Mouse (Mus musculus) MEL (cell line): ENCODE results near the gene Acvrl1. TPM values are rescaled to one million over a fixed set of nuclear protein-coding genes. Genes with fewer than 3 reads are reported as not detected.

Source experiments
- DNase-seq: peaks from one replicate; pipeline ENCODE4 v3.0.0; 2011; ENCODE audit warnings: low read depth, low spot score
- H3K27ac ChIP-seq: 2 replicates; pipeline ENCODE4 v1.5.1; 2012; ENCODE audit warnings: low read depth, mild to moderate bottlenecking, control low read depth, low read length, moderate library complexity; ENCODE audit not compliant: control insufficient read depth
- H3K27me3 ChIP-seq, 2 experiments: fragments of 150-350 bp in 1 of 2; sonication (generic) in 1 of 2; 2 replicates each; pipeline ENCODE4 v1.6.1; 2012; ENCODE audit warnings: low read length in 2 of 2, mild to moderate bottlenecking in 2 of 2, improper control_type of control experiment in 1 of 2, moderate library complexity in 1 of 2; ENCODE audit not compliant: insufficient read depth in 2 of 2, control insufficient read depth in 1 of 2
- H3K36me3 ChIP-seq, 2 experiments: 2 replicates each; pipeline ENCODE4 v1.6.1; 2012 to 2014; ENCODE audit warnings: low read length in 2 of 2, improper control_type of control experiment in 1 of 2, inconsistent platforms in 1 of 2, mild to moderate bottlenecking in 1 of 2; ENCODE audit not compliant: insufficient read depth in 2 of 2, control insufficient read depth in 1 of 2
- H3K4me1 ChIP-seq, 2 experiments: fragments of 150-350 bp in 1 of 2; sonication (generic) in 1 of 2; 2 replicates each; pipeline ENCODE4 v1.6.1; 2012; ENCODE audit warnings: low read length in 2 of 2, improper control_type of control experiment in 1 of 2, mild to moderate bottlenecking in 1 of 2; ENCODE audit not compliant: insufficient read depth in 2 of 2, control insufficient read depth in 1 of 2
- H3K4me3 ChIP-seq, 2 experiments: fragments of 150-350 bp in 1 of 2; sonication (generic) in 1 of 2; 2 replicates each; pipeline ENCODE4 v1.5.1; 2012; ENCODE audit warnings: low read depth in 2 of 2, low read length in 2 of 2, mild to moderate bottlenecking in 2 of 2, moderate library complexity in 2 of 2, control low read depth in 1 of 2, improper control_type of control experiment in 1 of 2; ENCODE audit not compliant: control insufficient read depth in 1 of 2, insufficient read depth in 1 of 2
- H3K79me2 ChIP-seq: 2 replicates; pipeline ENCODE4 v1.6.1; 2012; ENCODE audit warnings: mild to moderate bottlenecking, low read length, moderate library complexity; ENCODE audit not compliant: control insufficient read depth, poor library complexity, insufficient read depth
- H3K9ac ChIP-seq: 2 replicates; pipeline ENCODE4 v1.6.1; 2012; ENCODE audit warnings: low read depth, mild to moderate bottlenecking, control low read depth, low read length, moderate library complexity; ENCODE audit not compliant: control insufficient read depth, poor library complexity, severe bottlenecking
- H3K9me3 ChIP-seq: fragments of 150-350 bp; sonication (generic); replicated peaks from 2 replicates; pipeline ENCODE4 v1.6.1; 2012; ENCODE audit warnings: mild to moderate bottlenecking, low read length, improper control_type of control experiment, moderate library complexity; ENCODE audit not compliant: insufficient read depth
- BHLHE40 ChIP-seq: IDR thresholded peaks from 2 replicates; pipeline ENCODE4 v1.6.1; 2012; ENCODE audit warnings: low read depth, mild to moderate bottlenecking, inconsistent platforms, low read length, improper control_type of control experiment, borderline replicate concordance
- CHD1 ChIP-seq: IDR thresholded peaks from 2 replicates; pipeline ENCODE4 v1.6.1; 2012; ENCODE audit warnings: low read depth, mild to moderate bottlenecking, inconsistent platforms, low read length, improper control_type of control experiment
- E2F4 ChIP-seq: IDR thresholded peaks from 2 replicates; pipeline ENCODE4 v1.6.1; 2011; ENCODE audit warnings: low read depth, low read length, improper control_type of control experiment, borderline replicate concordance
- ELF1 ChIP-seq: IDR thresholded peaks from 2 replicates; pipeline ENCODE4 v1.6.1; 2014; ENCODE audit warnings: low read depth, mild to moderate bottlenecking, inconsistent platforms, low read length, improper control_type of control experiment, moderate library complexity
- EP300 ChIP-seq, 2 experiments: IDR thresholded peaks; 2 replicates each; pipeline ENCODE4 v1.6.1; 2011; ENCODE audit warnings: improper control_type of control experiment in 2 of 2, low read length in 2 of 2, low read depth in 1 of 2, mild to moderate bottlenecking in 1 of 2
- ETS1 ChIP-seq: IDR thresholded peaks from 2 replicates; pipeline ENCODE4 v1.6.1; 2012; ENCODE audit warnings: low read depth, mild to moderate bottlenecking, inconsistent platforms, low read length, improper control_type of control experiment, moderate library complexity
- GABPA ChIP-seq: IDR thresholded peaks from 2 replicates; pipeline ENCODE4 v1.6.1; 2012; ENCODE audit warnings: low read depth, mild to moderate bottlenecking, inconsistent platforms, low read length, improper control_type of control experiment, moderate library complexity
- GATA1 ChIP-seq: IDR thresholded peaks from 2 replicates; pipeline ENCODE4 v1.6.1; 2011; ENCODE audit warnings: low read depth, low read length, improper control_type of control experiment
- HCFC1 ChIP-seq: IDR thresholded peaks from 2 replicates; pipeline ENCODE4 v1.6.1; 2012; ENCODE audit warnings: low read depth, mild to moderate bottlenecking, inconsistent platforms, low read length, improper control_type of control experiment, moderate library complexity
- JUND ChIP-seq: IDR thresholded peaks from 2 replicates; pipeline ENCODE4 v1.6.1; 2011; ENCODE audit warnings: low read depth, mild to moderate bottlenecking, improper control_type of control experiment, low read length
- MAFK ChIP-seq: IDR thresholded peaks from 2 replicates; pipeline ENCODE4 v1.6.1; 2011; ENCODE audit warnings: low read depth, mild to moderate bottlenecking, low read length, improper control_type of control experiment, borderline replicate concordance
- MAZ ChIP-seq: IDR thresholded peaks from 2 replicates; pipeline ENCODE4 v1.6.1; 2012; ENCODE audit warnings: low read depth, mild to moderate bottlenecking, inconsistent platforms, low read length, improper control_type of control experiment
- MEF2A ChIP-seq: IDR thresholded peaks from 2 replicates; pipeline ENCODE4 v1.6.1; 2014; ENCODE audit warnings: low read depth, mild to moderate bottlenecking, inconsistent platforms, low read length, improper control_type of control experiment; ENCODE audit not compliant: poor library complexity, insufficient replicate concordance, severe bottlenecking; ENCODE audit errors: extremely low read depth
- MYB ChIP-seq: IDR thresholded peaks from 2 replicates; pipeline ENCODE4 v1.6.1; 2011; ENCODE audit warnings: mild to moderate bottlenecking, low read depth, low read length, improper control_type of control experiment
- MYC ChIP-seq: IDR thresholded peaks from 2 replicates; pipeline ENCODE4 v1.6.1; 2011; ENCODE audit warnings: low read depth, mild to moderate bottlenecking, low read length, improper control_type of control experiment, moderate library complexity
- NELFE ChIP-seq: IDR thresholded peaks from 2 replicates; pipeline ENCODE4 v1.6.1; 2011; ENCODE audit warnings: low read depth, low read length, improper control_type of control experiment
- POLR2A ChIP-seq, 2 experiments: IDR thresholded peaks; 2 replicates each; pipeline ENCODE4 v1.6.1; 2011 to 2012; ENCODE audit warnings: low read length in 2 of 2, mild to moderate bottlenecking in 2 of 2, control low read depth in 1 of 2, improper control_type of control experiment in 1 of 2, low read depth in 1 of 2, moderate library complexity in 1 of 2; ENCODE audit not compliant: control insufficient read depth in 1 of 2, insufficient read depth in 1 of 2, poor library complexity in 1 of 2
- POLR2AphosphoS5 ChIP-seq: IDR thresholded peaks from 2 replicates; pipeline ENCODE4 v1.6.1; 2012; ENCODE audit warnings: low read depth, borderline replicate concordance, mild to moderate bottlenecking, inconsistent platforms, low read length, moderate library complexity, mixed read lengths
- RCOR1 ChIP-seq: IDR thresholded peaks from 2 replicates; pipeline ENCODE4 v1.6.1; 2012; ENCODE audit warnings: low read depth, mild to moderate bottlenecking, inconsistent platforms, low read length, improper control_type of control experiment
- SIN3A ChIP-seq: IDR thresholded peaks from 2 replicates; pipeline ENCODE4 v1.6.1; 2012; ENCODE audit warnings: low read length, improper control_type of control experiment, inconsistent platforms
- TCF12 ChIP-seq: IDR thresholded peaks from 2 replicates; pipeline ENCODE4 v1.6.1; 2014; ENCODE audit warnings: low read depth, mild to moderate bottlenecking, inconsistent platforms, low read length, improper control_type of control experiment, moderate library complexity
- UBTF ChIP-seq: IDR thresholded peaks from 2 replicates; pipeline ENCODE4 v1.6.1; 2012; ENCODE audit warnings: low read depth, mild to moderate bottlenecking, inconsistent platforms, low read length, improper control_type of control experiment, moderate library complexity, borderline replicate concordance; ENCODE audit not compliant: insufficient read depth
- ZKSCAN1 ChIP-seq: IDR thresholded peaks from 2 replicates; pipeline ENCODE4 v1.6.1; 2012; ENCODE audit warnings: low read depth, mild to moderate bottlenecking, inconsistent platforms, low read length, improper control_type of control experiment, moderate library complexity
- polyA plus RNA-seq, 2 experiments: library from polyadenylated mRNA; stranded (reverse) in 1 of 2; unstranded in 1 of 2; fragments of >175 nt in 1 of 2; fragments of >200 nt in 1 of 2; gene quantifications; 2 replicates each; pipeline versions ENCODE4 v1.2.1 to v1.2.4; 2012; ENCODE audit warnings: low replicate concordance in 2 of 2, low read depth in 1 of 2; ENCODE audit not compliant: insufficient read length in 2 of 2, insufficient read depth in 1 of 2, missing spikeins in 1 of 2
- total RNA-seq: library from RNA; depleted of rRNA; stranded (reverse); fragments of 300-350 nt; gene quantifications from 2 replicates; pipeline ENCODE4 v1.2.3, GENCODE M21; 2012

Gene Acvrl1
- total and polyA plus RNA-seq, 3 experiments: 0.08 to 0.18 TPM; not detected in 1

DNA sequence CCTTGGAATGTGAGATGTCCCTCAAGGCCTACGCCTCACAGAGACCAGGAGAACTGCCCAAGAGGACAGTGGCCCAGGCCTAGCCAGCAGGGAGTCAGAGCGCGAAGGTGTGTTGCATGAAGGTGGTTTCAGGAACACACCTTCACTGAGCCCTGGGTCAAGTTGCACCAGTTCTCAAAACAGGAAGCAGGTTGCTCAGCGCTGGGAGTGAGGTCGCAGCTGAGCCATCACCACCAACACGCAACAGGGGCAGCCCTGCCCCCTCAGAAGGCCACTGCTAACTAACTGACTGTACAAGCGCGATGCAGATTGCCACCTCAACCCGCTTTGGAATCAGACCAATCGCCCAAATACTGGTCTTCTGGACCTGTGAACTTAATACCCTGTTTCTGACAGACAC, 43.8 kb upstream of the Acvrl1 start:
- Histone ChIP-seq H3K9me3 (no peaks in the 10 kb centered on the region), H3K79me2 (no peaks in the 10 kb centered on the region), H3K4me3 (no peak overlapping the region), H3K27ac (no peak overlapping the region), H3K27me3 (peaks cover 2 to 3% of the 10 kb centered on the region in 2 experiments; a peak in 2 of 4 replicates), H3K36me3 (no peaks in the 10 kb centered on the region), H3K9ac (no peak overlapping the region), H3K4me1 (no peaks in the 10 kb centered on the region)
- no peak for DNase-seq
- TF ChIP-seq MYC (no peak), CHD1 (no peak), POLR2AphosphoS5 (no peak), ETS1 (no peak), POLR2A (IDR thresholded peaks at IDR 0.05; ENCODE audit: control insufficient read depth in 1 of 2, insufficient read depth in 1 of 2, low read depth in 1 of 2, low read length in 2 of 2, poor library complexity in 1 of 2) (no peak), GATA1 (no peak), SIN3A (no peak), MAZ (no peak), UBTF (no peak), HCFC1 (no peak), MAFK (no peak)

DNA sequence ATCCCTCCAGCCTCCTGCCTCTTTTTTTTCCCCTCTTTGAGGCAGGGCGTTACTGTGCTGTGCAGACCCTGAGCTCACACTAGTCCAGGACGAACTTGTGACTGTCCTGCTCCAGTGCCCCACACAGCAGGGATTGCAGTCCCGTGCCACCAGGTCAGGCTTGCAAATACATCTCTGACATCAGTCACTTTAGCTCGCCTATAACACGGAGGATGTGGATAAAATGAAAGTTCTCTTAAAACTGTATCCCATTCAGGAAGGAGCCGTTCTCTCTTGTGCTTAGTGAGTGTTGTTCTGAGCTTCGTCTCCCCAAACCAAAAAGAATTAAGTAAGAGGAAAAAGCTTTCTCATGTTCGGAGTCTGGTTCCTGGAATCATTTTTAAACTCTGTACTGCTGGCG, 41.9 kb upstream of the Acvrl1 start:
- DNase-seq: no peak
- H3K4me1 ChIP-seq: no peaks in the 10 kb centered on the region
- H3K9me3 ChIP-seq: no peaks in the 10 kb centered on the region
- H3K27ac ChIP-seq: no peak overlapping the region
- TF ChIP-seq MYB (no peak), BHLHE40 (no peak), MEF2A (no peak), TCF12 (no peak), EP300 (IDR thresholded peaks at IDR 0.05; ENCODE audit: low read depth in 1 of 2, low read length in 2 of 2) (no peak)
- H3K9ac ChIP-seq: no peak overlapping the region
- peaks cover 1 to 2% of the 10 kb centered on the region in 2 experiments; a peak in 1 of 4 replicates for H3K27me3 ChIP-seq
- no peaks in the 10 kb centered on the region for H3K36me3 ChIP-seq
- H3K4me3 ChIP-seq: no peak overlapping the region
- no peaks in the 10 kb centered on the region for H3K79me2 ChIP-seq

DNA sequence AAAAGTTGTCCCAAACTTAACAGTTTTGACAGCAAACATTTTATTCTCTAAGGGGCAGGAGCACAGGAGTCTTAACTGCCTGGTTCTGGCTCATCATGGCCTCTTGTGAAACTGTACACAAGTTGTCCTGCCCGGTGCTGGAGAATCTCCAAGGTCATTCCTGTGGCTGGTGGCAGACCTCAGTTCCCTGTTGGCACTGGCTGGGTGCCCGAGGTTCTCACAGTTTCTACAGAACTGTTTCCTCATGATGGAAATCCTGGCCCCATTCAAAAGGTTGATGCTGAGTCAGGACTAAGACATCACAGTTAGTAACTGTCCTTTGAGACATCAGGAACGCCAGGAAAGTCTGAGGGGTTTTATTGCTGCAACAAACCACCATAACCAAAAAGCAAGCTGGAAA, 41.4 kb upstream of the Acvrl1 start:
- TF ChIP-seq MAZ (no peak), UBTF (no peak), NELFE (no peak), MEF2A (no peak), EP300 (IDR thresholded peaks at IDR 0.05; ENCODE audit: low read depth in 1 of 2, low read length in 2 of 2) (no peak), BHLHE40 (no peak), ZKSCAN1 (no peak), MYB (no peak), ETS1 (no peak), RCOR1 (no peak), MYC (no peak), SIN3A (no peak), E2F4 (no peak), TCF12 (no peak), POLR2AphosphoS5 (no peak), JUND (no peak), GABPA (no peak), ELF1 (no peak), GATA1 (no peak)
- no peak for DNase-seq
- no peak overlapping the region for H3K27ac ChIP-seq
- H3K27me3 ChIP-seq: peaks cover 2 to 3% of the 10 kb centered on the region in 2 experiments; a peak in 3 of 4 replicates
- no peaks in the 10 kb centered on the region for H3K9me3 ChIP-seq
- no peak overlapping the region for H3K4me3 ChIP-seq
- no peaks in the 10 kb centered on the region for H3K36me3 ChIP-seq
- no peaks in the 10 kb centered on the region for H3K79me2 ChIP-seq
- no peak overlapping the region for H3K9ac ChIP-seq
- H3K4me1 ChIP-seq: no peaks in the 10 kb centered on the region
